Mouse (Mus musculus): Measurements from ENCODE around the gene Myo10. TPM values are rescaled to one million over a fixed set of nuclear protein-coding genes. Genes with fewer than 3 reads are reported as not detected.

The Myo10 gene
- total and polyA plus RNA-seq, 2 experiments from 2014 or later: 29.2 to 30.0 TPM

DNA sequence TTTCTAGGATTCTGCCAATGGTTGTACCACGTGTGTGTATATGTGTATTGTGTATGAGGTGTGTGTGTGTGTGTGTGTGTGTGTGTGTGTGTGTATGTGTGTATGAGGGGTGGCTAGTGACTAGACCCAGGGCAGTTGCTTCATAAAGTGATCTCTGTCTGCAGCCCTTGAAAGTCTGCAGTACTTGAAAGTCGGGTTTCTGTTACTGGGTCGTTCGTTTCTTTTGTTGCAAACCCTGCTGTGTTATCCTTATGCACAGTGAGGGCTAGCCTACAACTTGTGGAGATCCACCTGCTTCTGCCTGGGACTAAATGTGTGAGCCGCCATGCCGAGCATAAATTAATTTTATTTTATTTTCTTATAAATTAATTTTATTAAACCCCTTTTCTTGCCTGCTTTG is 133.2 kb downstream of the Myo10 start:
- no peak for TF ChIP-seq CTCF (IDR thresholded peaks at IDR 0.05; ENCODE audit: low read depth)
- Histone ChIP-seq H3K4me1 (ENCODE audit: insufficient read depth, low read length) (peaks cover 15% of the 10 kb centered on the region), H3K9ac (replicated peaks; ENCODE audit: low read length) (no peak overlapping the region), H3K9me3 (ENCODE audit: low read length) (no peaks in the 10 kb centered on the region), H3K4me2 (ENCODE audit: low read depth, low read length) (peak overlapping the region; percentile 49), H3K27ac (peak overlapping the region; percentile 71; the same call in 1 of the 2 replicates), H3K27me3 (ENCODE audit: insufficient read depth, low read length) (no peaks in the 10 kb centered on the region), H3K4me3 (ENCODE audit: low read length) (no peak overlapping the region), H3K36me3 (ENCODE audit: insufficient read depth, low read length) (no peaks in the 10 kb centered on the region)
- ATAC-seq: no peak
- 48% methylated on average over 6 of the region's 6 CpGs for WGBS
- DNase-seq (ENCODE audit: low spot score): no peak

DNA sequence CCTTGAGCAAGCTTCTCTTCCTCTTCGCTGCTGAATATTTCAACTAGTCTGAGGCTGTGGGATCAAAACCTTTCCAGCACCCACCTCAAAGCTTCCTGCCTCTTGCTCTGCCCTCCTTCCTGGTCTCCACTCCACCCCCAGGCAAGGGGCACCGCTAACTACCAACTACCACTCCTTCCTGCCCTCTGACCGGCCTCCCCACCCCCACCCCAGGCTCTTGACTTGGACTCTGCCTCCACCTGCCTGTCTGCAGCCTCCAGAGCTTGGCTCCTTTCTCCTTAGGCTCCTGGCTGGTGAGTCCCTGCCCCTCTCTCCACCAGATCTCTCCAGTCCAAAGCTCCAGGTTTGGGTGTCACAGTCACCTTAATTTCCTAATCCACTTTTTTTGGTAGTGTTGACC is 133.7 kb downstream of the Myo10 start:
- H3K36me3 ChIP-seq (ENCODE audit: insufficient read depth, low read length): no peaks in the 10 kb centered on the region
- H3K9me3 ChIP-seq (ENCODE audit: low read length): no peaks in the 10 kb centered on the region
- no peak for TF ChIP-seq CTCF (IDR thresholded peaks at IDR 0.05; ENCODE audit: low read depth)
- peak overlapping the region; percentile 49 for H3K4me2 ChIP-seq (ENCODE audit: low read depth, low read length)
- ATAC-seq: no peak
- H3K27me3 ChIP-seq (ENCODE audit: insufficient read depth, low read length): no peaks in the 10 kb centered on the region
- H3K27ac ChIP-seq: peak overlapping the region; percentile 71; the same call in 1 of the 2 replicates
- 0 out of 2 replicates have a peak overlapping the region, but pooled peaks have one; percentile 9 for H3K9ac ChIP-seq (replicated peaks; ENCODE audit: low read length)
- no peak overlapping the region for H3K4me3 ChIP-seq (ENCODE audit: low read length)
- 46% methylated on average over 3 of the region's 3 CpGs for WGBS
- H3K4me1 ChIP-seq (ENCODE audit: insufficient read depth, low read length): peaks cover 15% of the 10 kb centered on the region
- DNase-seq (ENCODE audit: low spot score): no peak

DNA sequence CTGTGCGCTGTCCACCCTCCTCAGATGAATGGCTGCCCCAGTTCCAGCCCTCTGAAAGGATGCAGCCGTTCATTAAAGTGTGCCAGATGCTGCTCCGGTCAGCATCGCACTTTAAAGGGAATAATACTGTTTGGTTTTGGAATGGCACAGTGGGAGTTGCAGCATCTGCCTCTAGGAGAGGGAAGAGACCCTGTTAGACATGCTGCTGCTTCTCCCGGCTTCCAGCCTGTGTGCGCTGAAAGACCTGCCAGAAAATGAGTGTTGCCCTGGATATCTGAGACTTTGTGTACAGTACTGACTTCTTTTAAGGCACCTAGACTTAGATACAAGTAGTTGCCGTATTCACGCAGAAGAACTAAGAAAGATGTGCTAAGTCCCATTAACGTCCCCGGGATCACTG is 135.7 kb downstream of the Myo10 start:
- Histone ChIP-seq H3K36me3 (ENCODE audit: insufficient read depth, low read length) (no peaks in the 10 kb centered on the region), H3K4me2 (ENCODE audit: low read depth, low read length) (peak overlapping the region; percentile 49), H3K27me3 (ENCODE audit: insufficient read depth, low read length) (no peaks in the 10 kb centered on the region), H3K9me3 (ENCODE audit: low read length) (no peaks in the 10 kb centered on the region), H3K27ac (peak overlapping the region; percentile 87), H3K4me1 (ENCODE audit: insufficient read depth, low read length) (peaks cover 25% of the 10 kb centered on the region), H3K4me3 (ENCODE audit: low read length) (no peak overlapping the region), H3K9ac (replicated peaks; ENCODE audit: low read length) (0 out of 2 replicates have a peak overlapping the region, but pooled peaks have one; percentile 28)
- DNase-seq (ENCODE audit: low spot score) (peak; percentile 52), ATAC-seq (peak; percentile 6; the same call in 1 of the 2 replicates)
- no peak for TF ChIP-seq CTCF (IDR thresholded peaks at IDR 0.05; ENCODE audit: low read depth)
- WGBS: 25% methylated on average over 10 of the region's 10 CpGs

DNA sequence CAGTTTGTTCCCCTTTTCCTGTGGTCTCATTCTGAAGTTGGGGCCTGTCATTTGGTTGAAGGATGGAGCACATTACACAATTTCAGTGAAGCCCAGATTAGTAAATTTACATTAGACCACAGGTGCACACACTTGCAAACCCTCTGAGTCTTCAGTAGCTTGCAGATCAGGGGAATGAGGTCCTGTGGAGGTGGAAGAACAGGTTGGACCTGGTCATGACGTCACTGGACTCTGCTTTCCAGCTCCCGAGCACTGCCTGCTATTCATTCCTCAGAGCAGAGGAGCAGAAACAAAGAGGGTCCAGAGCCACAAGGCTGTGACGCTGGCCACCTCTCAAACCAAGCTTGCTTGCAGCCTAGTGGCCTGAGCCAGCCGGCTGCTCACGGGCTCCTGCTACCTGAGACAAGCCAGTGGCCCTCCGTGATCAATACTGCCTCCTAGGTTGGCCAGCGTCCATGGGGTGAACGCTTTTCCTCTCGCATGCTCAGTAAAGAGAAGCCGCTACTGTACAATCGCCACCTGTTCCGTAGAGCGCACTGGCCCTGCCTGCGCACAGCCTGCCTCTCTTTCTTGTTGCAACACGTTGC is 136.3 kb downstream of the Myo10 start:
- H3K36me3 ChIP-seq (ENCODE audit: insufficient read depth, low read length): no peaks in the 10 kb centered on the region
- peaks cover 25% of the 10 kb centered on the region for H3K4me1 ChIP-seq (ENCODE audit: insufficient read depth, low read length)
- ATAC-seq (no peak), DNase-seq (ENCODE audit: low spot score) (peak; percentile 40)
- H3K9ac ChIP-seq (replicated peaks; ENCODE audit: low read length): 0 out of 2 replicates have a peak overlapping the region, but pooled peaks have one; percentile 41
- peak overlapping the region; percentile 49 for H3K4me2 ChIP-seq (ENCODE audit: low read depth, low read length)
- WGBS: 36% methylated on average over 15 of the region's 15 CpGs
- H3K4me3 ChIP-seq (ENCODE audit: low read length): 0 out of 2 replicates have a peak overlapping the region, but pooled peaks have one; percentile 5
- no peak for TF ChIP-seq CTCF (IDR thresholded peaks at IDR 0.05; ENCODE audit: low read depth)
- H3K9me3 ChIP-seq (ENCODE audit: low read length): no peaks in the 10 kb centered on the region
- peak overlapping the region; percentile 87 for H3K27ac ChIP-seq
- H3K27me3 ChIP-seq (ENCODE audit: insufficient read depth, low read length): no peaks in the 10 kb centered on the region

DNA sequence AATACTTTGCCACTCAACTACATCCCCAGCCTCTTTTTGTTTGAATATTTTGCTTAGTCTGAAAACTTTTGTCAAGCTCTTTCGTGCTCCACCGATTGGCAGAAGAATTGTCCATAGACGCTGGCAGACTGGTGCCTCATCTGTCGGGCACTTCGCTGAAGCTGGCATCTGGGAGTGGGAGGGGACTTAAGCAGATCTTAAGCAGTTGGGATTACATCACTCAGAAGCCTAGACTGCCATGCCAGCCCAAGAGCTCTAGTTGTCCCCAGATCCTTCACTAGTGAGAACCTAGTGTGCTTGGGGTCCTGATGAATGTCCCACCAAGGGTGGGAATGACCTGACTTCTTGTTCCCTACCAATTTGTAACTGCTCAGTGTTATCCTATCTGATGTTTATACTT is 138.0 kb downstream of the Myo10 start:
- Histone ChIP-seq H3K4me1 (ENCODE audit: insufficient read depth, low read length) (peaks cover 34% of the 10 kb centered on the region), H3K9me3 (ENCODE audit: low read length) (no peaks in the 10 kb centered on the region), H3K4me3 (ENCODE audit: low read length) (no peak overlapping the region), H3K36me3 (ENCODE audit: insufficient read depth, low read length) (no peaks in the 10 kb centered on the region), H3K27ac (peak overlapping the region; percentile 87; the same call in 1 of the 2 replicates), H3K9ac (replicated peaks; ENCODE audit: low read length) (no peak overlapping the region; the same call in 1 of the 2 replicates), H3K4me2 (ENCODE audit: low read depth, low read length) (peak overlapping the region; percentile 49; the same call in 1 of the 2 replicates), H3K27me3 (ENCODE audit: insufficient read depth, low read length) (no peaks in the 10 kb centered on the region)
- DNase-seq (ENCODE audit: low spot score) (peak; percentile 65), ATAC-seq (0 out of 2 replicates have a peak, but pooled peaks have one; percentile 17)
- WGBS: 35% methylated on average over 5 of the region's 5 CpGs
- TF ChIP-seq CTCF (IDR thresholded peaks at IDR 0.05; ENCODE audit: low read depth): no peak

DNA sequence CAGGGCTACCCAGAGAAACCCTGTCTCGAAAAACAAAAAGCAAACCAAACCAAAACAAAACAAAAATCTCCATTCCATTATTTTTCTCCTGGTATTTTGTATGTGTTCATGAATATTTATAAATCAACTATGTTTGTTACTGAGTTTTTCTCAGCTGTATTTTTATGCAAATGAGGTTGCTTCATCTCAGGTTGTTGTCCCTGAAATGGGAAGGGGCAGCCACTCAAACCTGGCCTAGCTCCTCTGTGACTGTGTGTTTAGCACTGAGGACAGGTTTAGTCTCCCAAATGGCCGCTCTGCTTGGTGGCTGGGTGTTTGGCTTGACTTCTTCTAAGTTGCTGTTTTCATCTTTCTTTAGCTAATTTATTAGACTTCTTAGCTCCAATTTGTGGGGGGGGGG is 138.7 kb downstream of the Myo10 start:
- WGBS: 51% methylated on average over 2 of the region's 2 CpGs
- no peak for TF ChIP-seq CTCF (IDR thresholded peaks at IDR 0.05; ENCODE audit: low read depth)
- H3K9ac ChIP-seq (replicated peaks; ENCODE audit: low read length): no peak overlapping the region
- no peak for DNase-seq (ENCODE audit: low spot score)
- no peaks in the 10 kb centered on the region for H3K9me3 ChIP-seq (ENCODE audit: low read length)
- ATAC-seq: no peak
- H3K36me3 ChIP-seq (ENCODE audit: insufficient read depth, low read length): no peaks in the 10 kb centered on the region
- H3K4me1 ChIP-seq (ENCODE audit: insufficient read depth, low read length): peaks cover 35% of the 10 kb centered on the region
- H3K4me2 ChIP-seq (ENCODE audit: low read depth, low read length): peak overlapping the region; percentile 41; the same call in 1 of the 2 replicates
- no peaks in the 10 kb centered on the region for H3K27me3 ChIP-seq (ENCODE audit: insufficient read depth, low read length)
- peak overlapping the region; percentile 87 for H3K27ac ChIP-seq
- no peak overlapping the region for H3K4me3 ChIP-seq (ENCODE audit: low read length)

- no peaks in the 10 kb centered on the region for H3K36me3 ChIP-seq (ENCODE audit: insufficient read depth, low read length)
- peak; percentile 81 for ATAC-seq
- H3K4me3 ChIP-seq (ENCODE audit: low read length): no peak overlapping the region
- H3K27me3 ChIP-seq (ENCODE audit: insufficient read depth, low read length): no peaks in the 10 kb centered on the region
- H3K27ac ChIP-seq: peak overlapping the region; percentile 87
- DNase-seq (ENCODE audit: low spot score): peak; percentile 87
- no peaks in the 10 kb centered on the region for H3K9me3 ChIP-seq (ENCODE audit: low read length)
- WGBS: 9% methylated on average over 8 of the region's 8 CpGs
- no peak for TF ChIP-seq CTCF (IDR thresholded peaks at IDR 0.05; ENCODE audit: low read depth)
- no peak overlapping the region; the same call in 1 of the 2 replicates for H3K9ac ChIP-seq (replicated peaks; ENCODE audit: low read length)
- H3K4me1 ChIP-seq (ENCODE audit: insufficient read depth, low read length): peaks cover 35% of the 10 kb centered on the region
- peak overlapping the region; percentile 41 for H3K4me2 ChIP-seq (ENCODE audit: low read depth, low read length)
These were observed 139.5 kb downstream of the Myo10 start for GRCm38 (mm10) chr15:25761800-25762211.

Data from hindbrain, postnatal 0 days (tissue).